19 mouse cellular contexts compared by ENCODE assay signal in genomic region chr10:106732265-106732664, GRCm38 (mm10).
A peak's percentile ranks its signal among the peaks of the same experiment; 100 is the strongest.
DNase-seq lines count a peak whose midpoint lies in the region; ATAC-seq and TF ChIP-seq lines count a peak whose summit lies in the region.
"Had no signal": no experiment of that assay in that cellular context is flagged by ENCODE, and none has a peak within 500 bp of the region (broad histone marks: within the 10 kb centered on the region; RNA-seq: fewer than 3 reads in every experiment).

No protein-coding gene starts in this region.

- no peak for DNase-seq in frontal cortex, postnatal 25 days (ENCODE audit: low spot score in 2 of 2)
- peak; percentile 39 for DNase-seq in left cerebral cortex, postnatal 4 days
- no peak for DNase-seq in left cerebral cortex, postnatal 25 days (ENCODE audit: low spot score in 2 of 2)
- peak; percentile 67 to 92 for DNase-seq in cerebellum, adult 2 months
- peak; percentile 69 to 75 for DNase-seq in cerebellum, postnatal 36 days
- DNase-seq in embryo, embryonic 10.5 days (ENCODE audit: low spot score): no peak
- DNase-seq in gastrocnemius, postnatal 36 days: no peak
- DNase-seq: adrenal gland, postnatal 25 days; B cell, adult 2 months; heart, postnatal 10 days; kidney, adult 11 months; thymus, postnatal 14 days had no signal

- no peak overlapping the region for H3K4me3 ChIP-seq in cerebellum, adult 2 months (replicated peaks; ENCODE audit: insufficient read depth, low read depth, low read length)
- H3K4me3 ChIP-seq: embryonic facial prominence, embryonic 13.5 days; hindbrain, embryonic 13.5 days; limb, embryonic 15.5 days; midbrain, embryonic 13.5 days; neural tube, embryonic 13.5 days had no signal

- no peak for TF ChIP-seq POLR2A in cerebellum, adult 2 months (IDR thresholded peaks at IDR 0.05; ENCODE audit: borderline replicate concordance, insufficient read depth, low read length)

- no peak for TF ChIP-seq CTCF in cerebellum, adult 2 months (IDR thresholded peaks at IDR 0.05; ENCODE audit: borderline replicate concordance, insufficient read depth, low read depth, low read length)

- no peaks in the 10 kb centered on the region for H3K27me3 ChIP-seq in cerebellum, adult 2 months (ENCODE audit: control insufficient read depth, insufficient read depth, low read length)
- H3K27me3 ChIP-seq: embryonic facial prominence, embryonic 13.5 days; hindbrain, embryonic 13.5 days; limb, embryonic 15.5 days; midbrain, embryonic 13.5 days; neural tube, embryonic 13.5 days had no signal

- peaks cover 5% of the 10 kb centered on the region; the same call in 1 of the 2 replicates for H3K4me1 ChIP-seq in cerebellum, adult 2 months (ENCODE audit: control insufficient read depth, insufficient read depth, low read length)
- H3K4me1 ChIP-seq: embryonic facial prominence, embryonic 13.5 days; hindbrain, embryonic 13.5 days; limb, embryonic 15.5 days; midbrain, embryonic 13.5 days; neural tube, embryonic 13.5 days had no signal

- WGBS in cerebellum, adult 2 months: 40% methylated on average over 2 of the region's 2 CpGs

- no peak overlapping the region for H3K27ac ChIP-seq in cerebellum, adult 2 months (ENCODE audit: insufficient read depth, low read length)
- H3K27ac ChIP-seq: embryonic facial prominence, embryonic 13.5 days; hindbrain, embryonic 13.5 days; limb, embryonic 15.5 days; midbrain, embryonic 13.5 days; neural tube, embryonic 13.5 days had no signal

- intact Hi-C loops in left cerebral cortex, postnatal 4 days (cut with DNase I): no loop called here
- intact Hi-C loops in left cerebral cortex, postnatal 25 days (cut with DNase I): no loop called here
- intact Hi-C loops in gastrocnemius, postnatal 36 days (cut with DNase I): no loop called here

- peak; percentile 8; the same call in 1 of the 2 replicates for ATAC-seq in frontal cortex, adult (ENCODE audit: low TSS enrichment)
- ATAC-seq: lung, postnatal 0 days; midbrain, embryonic 13.5 days had no signal

Comparison
In these comparisons a context has a peak if more than half of its experiments do, and no peak if none do; other contexts are left out.
1. DNase-seq: peak in left cerebral cortex, postnatal 4 days (single experiment), cerebellum, adult 2 months (2 of 2) and cerebellum, postnatal 36 days (2 of 2); none in frontal cortex, postnatal 25 days (0 of 2), left cerebral cortex, postnatal 25 days (0 of 2), embryo, embryonic 10.5 days (single experiment) and gastrocnemius, postnatal 36 days (0 of 2).